Comparison of ENCODE assay signal across 17 mouse cellular contexts in the genomic region with DNA sequence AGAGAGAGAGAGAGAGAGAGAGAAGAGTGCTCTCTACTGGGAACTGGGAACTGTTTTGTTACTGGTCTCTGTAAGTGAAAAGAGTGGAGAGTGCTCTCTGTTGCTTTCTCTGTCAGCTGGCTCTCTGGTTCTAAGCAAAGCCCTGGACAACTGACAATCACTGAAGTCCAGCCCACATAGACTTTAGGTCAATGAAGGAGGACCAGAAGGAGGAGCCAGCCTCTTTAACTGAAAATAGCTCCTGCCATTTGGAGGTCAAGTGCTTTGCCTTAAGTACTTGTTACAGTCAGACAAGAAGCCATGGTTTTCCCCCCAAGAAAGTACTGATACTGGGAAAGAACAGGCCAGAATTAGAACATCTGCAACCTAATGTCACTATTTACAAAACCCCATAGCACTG.
"Had no signal": no experiment of that assay in that cellular context is flagged by ENCODE, and none has a peak within 500 bp of the region (broad histone marks: within the 10 kb centered on the region; RNA-seq: fewer than 3 reads in every experiment).

No protein-coding gene starts in this region.

- H3K27ac ChIP-seq: liver, embryonic 13.5 days; liver, embryonic 15.5 days; midbrain, embryonic 10.5 days; midbrain, embryonic 12.5 days; neural tube, embryonic 13.5 days; neural tube, embryonic 15.5 days had no signal

- H3K9ac ChIP-seq: liver, embryonic 13.5 days; liver, embryonic 15.5 days; liver, postnatal 0 days; lung, embryonic 14.5 days; midbrain, embryonic 12.5 days; neural tube, embryonic 13.5 days; neural tube, embryonic 15.5 days had no signal

- H3K4me3 ChIP-seq: liver, embryonic 13.5 days; liver, embryonic 15.5 days; midbrain, embryonic 10.5 days; midbrain, embryonic 12.5 days; myocyte; neural tube, embryonic 13.5 days; neural tube, embryonic 15.5 days had no signal

- DNase-seq: liver, embryonic 13.5 days; liver, postnatal 0 days; lung, embryonic 14.5 days; midbrain, embryonic 14.5 days; retina, postnatal 1 day; right cerebral cortex, postnatal 25 days; right cerebral cortex, postnatal 4 days; spleen, adult 18-20 months; thymus, adult 18-20 months; thymus, postnatal 14 days; thymus, postnatal 36 days had no signal

- H3K4me1 ChIP-seq: liver, embryonic 13.5 days; liver, embryonic 15.5 days; midbrain, embryonic 10.5 days; midbrain, embryonic 12.5 days; neural tube, embryonic 13.5 days; neural tube, embryonic 15.5 days had no signal

- H3K36me3 ChIP-seq: liver, embryonic 13.5 days; liver, embryonic 15.5 days; midbrain, embryonic 10.5 days; midbrain, embryonic 12.5 days; neural tube, embryonic 13.5 days; neural tube, embryonic 15.5 days had no signal

- H3K27me3 ChIP-seq: liver, embryonic 13.5 days; liver, embryonic 15.5 days; midbrain, embryonic 12.5 days; neural tube, embryonic 13.5 days; neural tube, embryonic 15.5 days had no signal
